Comparison of ENCODE assay signal across 9 mouse cellular contexts in the genomic region with DNA sequence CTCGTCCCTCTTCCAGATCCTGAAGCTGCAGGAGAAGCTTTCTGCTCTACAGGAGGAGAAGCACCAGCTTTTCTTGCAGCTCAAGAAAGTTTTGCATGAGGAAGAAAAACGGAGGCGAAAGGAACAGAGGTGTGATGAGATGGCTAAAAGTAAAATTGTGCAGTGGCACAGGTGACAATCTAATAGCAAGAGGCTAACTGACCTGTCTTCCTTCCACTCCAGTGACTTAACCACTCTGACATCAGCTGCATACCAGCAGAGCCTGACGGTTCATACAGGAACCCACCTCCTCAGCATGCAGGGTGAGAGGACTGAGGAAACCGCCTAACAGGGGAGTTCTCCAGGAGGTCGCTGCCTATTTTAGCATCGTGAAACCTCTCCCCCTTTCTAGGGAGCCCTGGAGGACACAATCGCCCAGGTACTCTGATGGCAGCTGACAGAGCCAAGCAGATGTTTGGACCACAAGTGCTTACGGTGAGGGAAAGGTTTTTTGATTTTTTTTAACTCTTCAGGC. TPM values are rescaled to one million over a fixed set of nuclear protein-coding genes. Genes with fewer than 3 reads are reported as not detected.
DNase-seq lines count a peak whose midpoint lies in the region; ATAC-seq and TF ChIP-seq lines count a peak whose summit lies in the region.
"Had no signal": no experiment of that assay in that cellular context is flagged by ENCODE, and none has a peak within 500 bp of the region (broad histone marks: within the 10 kb centered on the region; RNA-seq: fewer than 3 reads in every experiment).

No protein-coding gene starts in this region.

- peaks cover 94% of the 10 kb centered on the region for H3K36me3 ChIP-seq in erythroblast, embryonic 14.5 days (ENCODE audit: control insufficient read depth)
- H3K36me3 ChIP-seq in testis, adult 2 months (ENCODE audit: control insufficient read depth, insufficient read depth, low read length) = peaks cover 10% of the 10 kb centered on the region
- H3K36me3 ChIP-seq in liver, embryonic 11.5 days (ENCODE audit: control insufficient read depth, insufficient read depth, low read length) = peaks cover 60% of the 10 kb centered on the region

- H3K9ac ChIP-seq in liver, embryonic 11.5 days (ENCODE audit: low read depth, low read length) = peak overlapping the region; percentile 90

- no peaks in the 10 kb centered on the region for H3K27me3 ChIP-seq in erythroblast, embryonic 14.5 days (ENCODE audit: control insufficient read depth)
- H3K27me3 ChIP-seq in testis, adult 2 months (ENCODE audit: control insufficient read depth, insufficient read depth, low read length) = no peaks in the 10 kb centered on the region
- H3K27me3 ChIP-seq in liver, embryonic 11.5 days (replicated peaks; ENCODE audit: control insufficient read depth, insufficient read depth, low read length) = no peaks in the 10 kb centered on the region

- no peak overlapping the region for H3K27ac ChIP-seq in testis, adult 2 months (ENCODE audit: control insufficient read depth, insufficient read depth, low read depth, low read length)
- H3K27ac ChIP-seq in liver, embryonic 11.5 days (ENCODE audit: low read depth, low read length) = peak overlapping the region; percentile 96

- peak overlapping the region; percentile 96 for H3K4me2 ChIP-seq in liver, embryonic 11.5 days

- no peak for TF ChIP-seq CTCF in testis, adult 2 months (IDR thresholded peaks at IDR 0.05; ENCODE audit: control insufficient read depth, insufficient read depth, insufficient replicate concordance, low read depth, low read length)

- H3K9me3 ChIP-seq in erythroblast, embryonic 14.5 days (ENCODE audit: control insufficient read depth, low read length) = no peaks in the 10 kb centered on the region
- no peaks in the 10 kb centered on the region for H3K9me3 ChIP-seq in liver, embryonic 11.5 days (ENCODE audit: control insufficient read depth, low read length)

- WGBS in liver, embryonic 11.5 days = 28% methylated on average over 9 of the region's 9 CpGs

- peak overlapping the region; percentile 81 for H3K4me3 ChIP-seq in erythroblast, embryonic 14.5 days (replicated peaks)
- peak overlapping the region; percentile 86 for H3K4me3 ChIP-seq in testis, adult 2 months (ENCODE audit: control insufficient read depth, low read depth, low read length)
- H3K4me3 ChIP-seq in liver, embryonic 11.5 days (ENCODE audit: low read depth, low read length) = peak overlapping the region; percentile 94

- DNase-seq in testis, postnatal 10 days (ENCODE audit: low spot score) = no peak
- DNase-seq in liver, embryonic 11.5 days (ENCODE audit: low spot score) = no peak
- no peak for DNase-seq in embryo, embryonic 10 days (ENCODE audit: low spot score)
- no peak for DNase-seq in B cell, adult 2 months
- DNase-seq: cerebellum, postnatal 14 days had no signal

- TF ChIP-seq POLR2A in testis, adult 2 months (IDR thresholded peaks at IDR 0.05; ENCODE audit: control insufficient read depth, low read depth, low read length) = no peak

- ATAC-seq in erythroblast, adult 5-6 weeks (replicated peaks; ENCODE audit: low FRiP score, poor library complexity, severe bottlenecking) = no peak
- ATAC-seq in liver, embryonic 11.5 days (replicated peaks; ENCODE audit: low FRiP score) = no peak
- ATAC-seq in megakaryocyte progenitor cell, adult 5-6 weeks (replicated peaks; ENCODE audit: poor library complexity) = no peak

- H3K4me1 ChIP-seq in erythroblast, embryonic 14.5 days (ENCODE audit: control insufficient read depth) = peaks cover 71% of the 10 kb centered on the region
- H3K4me1 ChIP-seq in testis, adult 2 months (ENCODE audit: control insufficient read depth, insufficient read depth, low read length) = peaks cover 18% of the 10 kb centered on the region
- H3K4me1 ChIP-seq in liver, embryonic 11.5 days (replicated peaks; ENCODE audit: control insufficient read depth, insufficient read depth, low read length) = peaks cover 43% of the 10 kb centered on the region

RNA-seq across cellular contexts. Expression of a gene that starts 1.3 kb away (rescaled TPM):
- polyA plus RNA-seq in erythroblast, embryonic 14.5 days (2012) = 90.4 and 109 TPM in 2 replicates
- 69.0 and 102 TPM in 2 replicates for total RNA-seq in erythroblast, adult 5-6 weeks (2015; ENCODE audit: low replicate concordance)
- total RNA-seq in erythroblast, adult 5-6 weeks (2017; ENCODE audit: low replicate concordance) = 52.9 and 63.3 TPM in 2 replicates
- 290 and 295 TPM in 2 replicates for polyA plus RNA-seq in testis, adult 2 months (2012; rRNA removed)
- polyA plus RNA-seq in liver, embryonic 11.5 days (2014; fragmentation: Nextera tagmentation; extraction: Ambion mirVana) = 121 and 130 TPM in 2 replicates
- total RNA-seq in megakaryocyte progenitor cell, adult 5-6 weeks (2015) = 106 and 114 TPM in 2 replicates
- total RNA-seq in megakaryocyte progenitor cell, adult 5-6 weeks (2017) = 46.2 and 56.3 TPM in 2 replicates

RNA-seq across cellular contexts. Expression of a gene that starts 6.8 kb away (rescaled TPM):
- 295 and 310 TPM in 2 replicates for polyA plus RNA-seq in erythroblast, embryonic 14.5 days (2012)
- total RNA-seq in erythroblast, adult 5-6 weeks (2015; ENCODE audit: low replicate concordance) = 340 and 374 TPM in 2 replicates
- 154 and 205 TPM in 2 replicates for total RNA-seq in erythroblast, adult 5-6 weeks (2017; ENCODE audit: low replicate concordance)
- polyA plus RNA-seq in testis, adult 2 months (2012; rRNA removed) = 621 and 702 TPM in 2 replicates
- polyA plus RNA-seq in liver, embryonic 11.5 days (2014; fragmentation: Nextera tagmentation; extraction: Ambion mirVana) = 2,995 and 3,090 TPM in 2 replicates
- total RNA-seq in megakaryocyte progenitor cell, adult 5-6 weeks (2015) = 1,355 and 1,412 TPM in 2 replicates
- 1,221 and 1,257 TPM in 2 replicates for total RNA-seq in megakaryocyte progenitor cell, adult 5-6 weeks (2017)

RNA-seq across cellular contexts. Expression of a gene that starts 14.1 kb away (rescaled TPM):
- polyA plus RNA-seq in erythroblast, embryonic 14.5 days (2012) = 5.0 and 5.1 TPM in 2 replicates
- total RNA-seq in erythroblast, adult 5-6 weeks (2015; ENCODE audit: low replicate concordance) = 3.5 and 3.8 TPM in 2 replicates
- total RNA-seq in erythroblast, adult 5-6 weeks (2017; ENCODE audit: low replicate concordance) = 9.3 and 16.0 TPM in 2 replicates
- 57.7 and 61.1 TPM in 2 replicates for polyA plus RNA-seq in testis, adult 2 months (2012; rRNA removed)
- polyA plus RNA-seq in liver, embryonic 11.5 days (2014; fragmentation: Nextera tagmentation; extraction: Ambion mirVana) = 9.5 and 10.5 TPM in 2 replicates
- 9.5 and 11.0 TPM in 2 replicates for total RNA-seq in megakaryocyte progenitor cell, adult 5-6 weeks (2015)
- 20.2 and 21.6 TPM in 2 replicates for total RNA-seq in megakaryocyte progenitor cell, adult 5-6 weeks (2017)

RNA-seq across cellular contexts. Expression of a gene that starts 14.2 kb away (rescaled TPM):
- 0.14 and 0.18 TPM in 2 replicates for polyA plus RNA-seq in erythroblast, embryonic 14.5 days (2012)
- 2.7 TPM in 1 of 2 replicates, not detected in the other for total RNA-seq in erythroblast, adult 5-6 weeks (2015; ENCODE audit: low replicate concordance)
- total RNA-seq in erythroblast, adult 5-6 weeks (2017; ENCODE audit: low replicate concordance) = 6.0 TPM in 1 of 2 replicates, not detected in the other
- 124 and 125 TPM in 2 replicates for polyA plus RNA-seq in testis, adult 2 months (2012; rRNA removed)
- polyA plus RNA-seq in liver, embryonic 11.5 days (2014; fragmentation: Nextera tagmentation; extraction: Ambion mirVana) = 3.2 and 4.0 TPM in 2 replicates
- 1.9 and 3.0 TPM in 2 replicates for total RNA-seq in megakaryocyte progenitor cell, adult 5-6 weeks (2015)
- 1.7 and 6.6 TPM in 2 replicates for total RNA-seq in megakaryocyte progenitor cell, adult 5-6 weeks (2017)

RNA-seq across cellular contexts. Expression of a gene that starts 19.6 kb away (rescaled TPM):
- polyA plus RNA-seq in erythroblast, embryonic 14.5 days (2012) = 0.23 and 0.37 TPM in 2 replicates
- 9.0 and 15.7 TPM in 2 replicates for total RNA-seq in erythroblast, adult 5-6 weeks (2015; ENCODE audit: low replicate concordance)
- total RNA-seq in erythroblast, adult 5-6 weeks (2017; ENCODE audit: low replicate concordance) = 12.1 and 16.1 TPM in 2 replicates
- polyA plus RNA-seq in testis, adult 2 months (2012; rRNA removed) = 4.0 and 4.9 TPM in 2 replicates
- polyA plus RNA-seq in liver, embryonic 11.5 days (2014; fragmentation: Nextera tagmentation; extraction: Ambion mirVana) = 8.6 and 8.7 TPM in 2 replicates
- 23.6 and 24.7 TPM in 2 replicates for total RNA-seq in megakaryocyte progenitor cell, adult 5-6 weeks (2015)
- 59.2 and 67.5 TPM in 2 replicates for total RNA-seq in megakaryocyte progenitor cell, adult 5-6 weeks (2017)
